Mouse (Mus musculus) forebrain, postnatal 0 days (tissue): ENCODE data around the gene Dnajc1. TPM values are rescaled to one million over a fixed set of nuclear protein-coding genes. Genes with fewer than 3 reads are reported as not detected.

ENCODE experiments used
- ATAC-seq: fragments of 200-750 bp; cut with Nextera tagmentation; 2 replicates; pipeline ENCODE4 v1.8.0; 2017; ENCODE audit warnings: mild to moderate bottlenecking, moderate library complexity
- DNase-seq: peaks from one replicate; pipeline ENCODE4 v3.0.0-alpha.2; 2015
- H3K27ac ChIP-seq: fragments of 300-500 bp; sonication (generic); 2 replicates; pipeline ENCODE4 v1.5.1; 2014; ENCODE audit warnings: low read depth, mild to moderate bottlenecking, antibody characterized with exemption, low read length, moderate library complexity, mixed read lengths
- H3K27me3 ChIP-seq: fragments of 300-500 bp; sonication (generic); 2 replicates; pipeline ENCODE4 v1.6.1; 2014; ENCODE audit warnings: mild to moderate bottlenecking, low read length, mixed read lengths; ENCODE audit not compliant: insufficient read depth
- H3K36me3 ChIP-seq: fragments of 300-500 bp; sonication (generic); 2 replicates; pipeline ENCODE4 v1.6.1; 2014; ENCODE audit warnings: mild to moderate bottlenecking, moderate library complexity; ENCODE audit not compliant: insufficient read depth
- H3K4me1 ChIP-seq: fragments of 300-500 bp; sonication (generic); 2 replicates; pipeline ENCODE4 v1.6.1; 2014; ENCODE audit warnings: antibody characterized with exemption; ENCODE audit not compliant: insufficient read depth
- H3K4me2 ChIP-seq: fragments of 300-500 bp; sonication (generic); 2 replicates; pipeline ENCODE4 v1.6.1; 2014; ENCODE audit warnings: low read depth, mild to moderate bottlenecking, moderate library complexity
- H3K4me3 ChIP-seq: fragments of 300-500 bp; sonication (generic); 2 replicates; pipeline ENCODE4 v1.5.1; 2014; ENCODE audit warnings: low read depth, low read length, mixed read lengths
- H3K9ac ChIP-seq: fragments of 300-500 bp; sonication (generic); 2 replicates; pipeline ENCODE4 v1.6.1; 2014; ENCODE audit warnings: mild to moderate bottlenecking
- H3K9me3 ChIP-seq: fragments of 300-500 bp; sonication (generic); 2 replicates; pipeline ENCODE4 v1.6.1; 2016; ENCODE audit warnings: low read length
- CTCF ChIP-seq: sonication (generic); IDR thresholded peaks from 2 replicates; pipeline ENCODE4 v1.5.1; 2016; ENCODE audit warnings: antibody characterized with exemption, control low read depth, low read depth
- WGBS: fragments of 180-500 bp; shearing (Covaris S2); extraction: QIAGEN DNeasy Blood & Tissue Kit; methylation state at CpG from one replicate; pipeline ENCODE4 v1.1.7; 2014; 5-methylcytosine and 5-hydroxymethylcytosine counted together
- polyA plus RNA-seq: library from polyadenylated mRNA; unstranded; fragments of >200 nt; fragmentation: Nextera tagmentation; extraction: Ambion mirVana; gene quantifications from 2 replicates; pipeline ENCODE4 v1.2.1, GENCODE M21; 2015
- total RNA-seq: library from RNA; depleted of rRNA; stranded (reverse); fragments of >200 nt; gene quantifications from 2 replicates; pipeline ENCODE4 v1.2.3, GENCODE M21; 2014; rRNA removed

The Dnajc1 gene
- total RNA-seq, result 13.7 and 15.7 TPM in 2 replicates
- polyA plus RNA-seq, result 11.4 and 18.7 TPM in 2 replicates

- Histone ChIP-seq H3K27me3 (no peaks in the 10 kb centered on the region), H3K4me2 (peak within 1 kb of the TSS; percentile 76), H3K9ac (peak within 1 kb of the TSS; percentile 89), H3K4me3 (peak within 1 kb of the TSS; percentile 92), H3K4me1 (peaks cover 8% of the 10 kb centered on the region; the same call in 1 of the 2 replicates), H3K27ac (peak within 1 kb of the TSS; percentile 99), H3K9me3 (no peaks in the 10 kb centered on the region), H3K36me3 (no peaks in the 10 kb centered on the region)
- ATAC-seq (peak; percentile 99), DNase-seq (peak; percentile 97)
- no peak for TF ChIP-seq CTCF
- WGBS, result under 1% methylated on average over 66 of the region's 69 CpGs
These were observed at the start of gene Dnajc1 for GRCm38 (mm10) chr2:18392331-18393021. Dnajc1 (minus strand) TSS chr2:18392830.

- H3K4me1 ChIP-seq, result no peaks in the 10 kb centered on the region
- no peak overlapping the region for H3K4me2 ChIP-seq
- DNase-seq (no peak), ATAC-seq (no peak)
- no peaks in the 10 kb centered on the region for H3K36me3 ChIP-seq
- H3K27me3 ChIP-seq, result no peaks in the 10 kb centered on the region
- TF ChIP-seq CTCF, result no peak
- no peak overlapping the region for H3K4me3 ChIP-seq
- H3K9ac ChIP-seq, result no peak overlapping the region
- WGBS, result 53% methylated on average over 6 of the region's 6 CpGs
- no peak overlapping the region for H3K27ac ChIP-seq
- no peaks in the 10 kb centered on the region for H3K9me3 ChIP-seq
These were observed 49.2 kb upstream of the Dnajc1 start for GRCm38 (mm10) chr2:18441871-18442270.

- 97% methylated on average over 3 of the region's 3 CpGs for WGBS
- Histone ChIP-seq H3K36me3 (no peaks in the 10 kb centered on the region), H3K4me3 (no peak overlapping the region), H3K4me2 (no peak overlapping the region), H3K9ac (no peak overlapping the region), H3K9me3 (no peaks in the 10 kb centered on the region), H3K27me3 (no peaks in the 10 kb centered on the region), H3K4me1 (no peaks in the 10 kb centered on the region), H3K27ac (no peak overlapping the region)
- DNase-seq (no peak), ATAC-seq (no peak)
- no peak for TF ChIP-seq CTCF
These were observed 22.6 kb upstream of the Dnajc1 start for GRCm38 (mm10) chr2:18415242-18415641.

- TF ChIP-seq CTCF, result no peak
- Histone ChIP-seq H3K36me3 (no peaks in the 10 kb centered on the region), H3K9ac (no peak overlapping the region), H3K4me1 (no peaks in the 10 kb centered on the region), H3K27ac (no peak overlapping the region), H3K9me3 (no peaks in the 10 kb centered on the region), H3K4me3 (no peak overlapping the region), H3K4me2 (no peak overlapping the region), H3K27me3 (no peaks in the 10 kb centered on the region)
- WGBS, result 91% methylated on average over 1 of the region's 1 CpGs
- ATAC-seq (no peak), DNase-seq (no peak)
These were observed 11.0 kb upstream of the Dnajc1 start for GRCm38 (mm10) chr2:18403679-18404078.

GRCm38 (mm10) chr2:18401771-18402170 lies 9.1 kb upstream of the Dnajc1 start:
- H3K4me3 ChIP-seq, result no peak overlapping the region
- 75% methylated on average over 2 of the region's 2 CpGs for WGBS
- H3K27ac ChIP-seq, result no peak overlapping the region
- H3K27me3 ChIP-seq, result no peaks in the 10 kb centered on the region
- ATAC-seq (no peak), DNase-seq (no peak)
- no peaks in the 10 kb centered on the region for H3K4me1 ChIP-seq
- no peak overlapping the region for H3K4me2 ChIP-seq
- no peak overlapping the region for H3K9ac ChIP-seq
- no peaks in the 10 kb centered on the region for H3K9me3 ChIP-seq
- H3K36me3 ChIP-seq, result no peaks in the 10 kb centered on the region
- no peak for TF ChIP-seq CTCF

- no peaks in the 10 kb centered on the region for H3K9me3 ChIP-seq
- TF ChIP-seq CTCF, result no peak; the same call in 1 of the 2 replicates
- no peaks in the 10 kb centered on the region for H3K36me3 ChIP-seq
- peak overlapping the region; percentile 92 for H3K4me3 ChIP-seq
- H3K27ac ChIP-seq, result peak overlapping the region; percentile 99
- H3K4me1 ChIP-seq, result peaks cover 8% of the 10 kb centered on the region; the same call in 1 of the 2 replicates
- H3K4me2 ChIP-seq, result peak overlapping the region; percentile 76
- ATAC-seq, result 0 out of 2 replicates have a peak, but pooled peaks have one; percentile 23
- WGBS, result 54% methylated on average over 2 of the region's 2 CpGs
- no peak for DNase-seq
- peak overlapping the region; percentile 89 for H3K9ac ChIP-seq
- no peaks in the 10 kb centered on the region for H3K27me3 ChIP-seq
These were observed 441 bp upstream of the Dnajc1 start for GRCm38 (mm10) chr2:18393022-18393519.

- no peaks in the 10 kb centered on the region for H3K36me3 ChIP-seq
- no peak; the same call in 1 of the 2 replicates for ATAC-seq
- peak overlapping the region; percentile 99 for H3K27ac ChIP-seq
- no peak for DNase-seq
- peak overlapping the region; percentile 89 for H3K9ac ChIP-seq
- H3K27me3 ChIP-seq, result no peaks in the 10 kb centered on the region
- peaks cover 8% of the 10 kb centered on the region; the same call in 1 of the 2 replicates for H3K4me1 ChIP-seq
- H3K9me3 ChIP-seq, result no peaks in the 10 kb centered on the region
- TF ChIP-seq CTCF, result no peak
- under 1% methylated on average over 11 of the region's 11 CpGs for WGBS
- peak overlapping the region; percentile 92 for H3K4me3 ChIP-seq
- peak overlapping the region; percentile 76 for H3K4me2 ChIP-seq
These were observed 769 bp downstream of the Dnajc1 start for GRCm38 (mm10) chr2:18391861-18392260.
